Mouse (Mus musculus) bone marrow macrophage, adult 2 months (primary cell): Measurements from ENCODE around the gene Rbm8a.

Source experiments
- CTCF ChIP-seq: IDR thresholded peaks from 2 replicates; pipeline ENCODE4 v1.5.1; 2012; ENCODE audit warnings: low read depth, mild to moderate bottlenecking, low read length, moderate library complexity
- POLR2A ChIP-seq: IDR thresholded peaks from 2 replicates; pipeline ENCODE4 v1.6.1; 2012; ENCODE audit warnings: mild to moderate bottlenecking, low read depth, low read length, borderline replicate concordance

DNA sequence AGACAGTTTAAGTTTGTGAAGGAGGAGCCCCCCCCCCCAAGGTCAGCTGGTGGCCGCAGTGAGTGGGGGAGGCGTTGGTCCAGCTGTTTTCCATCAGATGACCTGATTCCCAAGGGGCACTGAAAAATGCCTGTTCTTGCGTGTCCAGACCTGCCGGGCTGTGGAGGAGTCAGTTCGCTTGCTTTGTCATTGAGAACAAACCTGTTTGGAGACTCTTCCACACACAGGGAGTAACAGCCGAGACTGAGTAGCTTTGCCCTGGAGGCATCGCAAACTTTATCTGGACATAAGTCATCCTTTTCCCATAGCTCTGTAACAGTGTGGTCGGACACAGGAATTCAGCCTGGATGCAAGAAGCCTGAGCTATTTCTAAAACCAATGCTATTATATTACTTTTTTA is 44.7 kb downstream of the Rbm8a start:
- TF ChIP-seq POLR2A (no peak), CTCF (no peak)
